24 mouse cellular contexts compared by ENCODE assay signal in the genomic region with DNA sequence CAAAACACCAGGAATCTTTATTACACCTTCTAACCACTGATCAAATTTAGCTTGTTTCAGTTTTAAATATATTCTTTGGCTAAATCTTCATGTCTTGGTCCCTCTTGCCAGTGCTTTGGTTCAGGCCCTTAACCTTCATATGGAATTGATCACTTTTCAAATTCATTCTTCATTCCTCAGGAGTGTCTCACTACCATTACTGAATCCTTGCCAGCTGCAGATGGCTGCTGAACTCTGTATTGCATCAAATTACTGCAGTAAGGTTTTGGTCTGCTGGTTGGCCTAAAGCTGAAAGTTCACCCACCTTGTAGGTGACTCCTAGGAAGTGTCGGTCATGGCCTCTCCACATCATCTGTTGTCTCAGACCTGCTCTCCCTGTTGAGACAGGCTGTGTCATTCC. TPM values are rescaled to one million over a fixed set of nuclear protein-coding genes. Genes with fewer than 3 reads are reported as not detected.
DNase-seq lines count a peak whose midpoint lies in the region; TF ChIP-seq lines count a peak whose summit lies in the region.
"Had no signal": no experiment of that assay in that cellular context is flagged by ENCODE, and none has a peak within 500 bp of the region (broad histone marks: within the 10 kb centered on the region; RNA-seq: fewer than 3 reads in every experiment).

No protein-coding gene starts in this region.

- DNase-seq in heart, embryonic 10.5 days (ENCODE audit: low spot score): peak; percentile 7
- no peak for DNase-seq in heart, postnatal 25 days (ENCODE audit: low spot score)
- DNase-seq in 3T3-L1 (ENCODE audit: low read depth, low spot score): peak; percentile 88
- peak; percentile 25 for DNase-seq in Muller cell, postnatal 12 days (ENCODE audit: inconsistent ontology term)
- DNase-seq in thymus, adult 18-20 months: no peak
- no peak for DNase-seq in kidney, adult 18-20 months
- DNase-seq: adrenal gland, adult 2 months; adrenal gland, postnatal 14 days; cerebellum, adult 11 months; cerebellum, adult 2 months; cerebellum, adult 9-11 months; cerebellum, postnatal 36 days; embryo, embryonic 11 days; forebrain, postnatal 0 days; gastrocnemius, adult 2 months; gastrocnemius, postnatal 14 days; heart, adult 18-20 months; heart, postnatal 36 days; kidney, adult 11 months had no signal

- peaks cover 7% of the 10 kb centered on the region; the same call in 1 of the 2 replicates for H3K36me3 ChIP-seq in heart, embryonic 10.5 days
- H3K36me3 ChIP-seq: hindbrain, embryonic 10.5 days; hindbrain, embryonic 13.5 days; intestine, embryonic 15.5 days had no signal

- TF ChIP-seq POLR2A in embryonic fibroblast, embryonic 13.5 days (IDR thresholded peaks at IDR 0.05; ENCODE audit: low read depth, low read length): no peak

- TF ChIP-seq CTCF in embryonic fibroblast, embryonic 13.5 days (IDR thresholded peaks at IDR 0.05; ENCODE audit: borderline replicate concordance, insufficient read depth, low read length): no peak

- no peak overlapping the region for H3K4me3 ChIP-seq in heart, embryonic 10.5 days
- no peak overlapping the region for H3K4me3 ChIP-seq in embryonic fibroblast, embryonic 13.5 days (ENCODE audit: insufficient read depth, low read length)
- H3K4me3 ChIP-seq: gastrocnemius, adult 2 months; heart, embryonic 13.5 days; hindbrain, embryonic 10.5 days; hindbrain, embryonic 13.5 days; intestine, embryonic 15.5 days had no signal

- H3K9me3 ChIP-seq in heart, embryonic 10.5 days: no peaks in the 10 kb centered on the region
- H3K9me3 ChIP-seq: heart, embryonic 13.5 days; hindbrain, embryonic 13.5 days; intestine, embryonic 15.5 days had no signal

- WGBS in heart, embryonic 10.5 days: 84% methylated on average over 1 of the region's 1 CpGs

- intact Hi-C loops in heart, postnatal 25 days (cut with DNase I): no loop called here

- no peaks in the 10 kb centered on the region for H3K27me3 ChIP-seq in heart, embryonic 10.5 days (ENCODE audit: insufficient read depth, poor library complexity, severe bottlenecking)
- H3K27me3 ChIP-seq: heart, embryonic 13.5 days; hindbrain, embryonic 13.5 days; intestine, embryonic 15.5 days had no signal

- no peak overlapping the region for H3K27ac ChIP-seq in heart, embryonic 10.5 days
- peak overlapping the region; percentile 90 for H3K27ac ChIP-seq in embryonic fibroblast, embryonic 13.5 days (ENCODE audit: insufficient read depth, low read length)
- H3K27ac ChIP-seq: gastrocnemius, adult 2 months; heart, embryonic 13.5 days; hindbrain, embryonic 10.5 days; hindbrain, embryonic 13.5 days; intestine, embryonic 15.5 days had no signal

- H3K4me1 ChIP-seq in heart, embryonic 10.5 days: no peaks in the 10 kb centered on the region
- peaks cover 19% of the 10 kb centered on the region for H3K4me1 ChIP-seq in embryonic fibroblast, embryonic 13.5 days (ENCODE audit: control insufficient read depth, insufficient read depth, low read length)
- H3K4me1 ChIP-seq: heart, embryonic 13.5 days; hindbrain, embryonic 10.5 days; hindbrain, embryonic 13.5 days; intestine, embryonic 15.5 days had no signal

RNA-seq across cellular contexts. Expression of a gene that starts 12.8 kb away (rescaled TPM):
- 17.2 and 18.8 TPM in 2 replicates for polyA plus RNA-seq in heart, embryonic 10.5 days (2016; fragmentation: Nextera tagmentation; extraction: Ambion mirVana)
- 10 to 100 TPM; 62.2 to 64.2 TPM for total RNA-seq in heart, postnatal 25 days (2021)
- 53.0 and 61.6 TPM in 2 replicates for polyA plus RNA-seq in embryonic fibroblast, embryonic 13.5 days (2011; ENCODE audit: insufficient read length, low read depth, missing spikeins)

Comparison
In these comparisons a context has a peak if more than half of its experiments do, and no peak if none do; other contexts are left out.
1. DNase-seq: peak in heart, embryonic 10.5 days (single experiment), 3T3-L1 (single experiment) and Muller cell, postnatal 12 days (single experiment); none in heart, postnatal 25 days (single experiment), thymus, adult 18-20 months (0 of 2) and kidney, adult 18-20 months (single experiment).